Mouse (Mus musculus): ENCODE results near the gene Lysmd4.

DNA sequence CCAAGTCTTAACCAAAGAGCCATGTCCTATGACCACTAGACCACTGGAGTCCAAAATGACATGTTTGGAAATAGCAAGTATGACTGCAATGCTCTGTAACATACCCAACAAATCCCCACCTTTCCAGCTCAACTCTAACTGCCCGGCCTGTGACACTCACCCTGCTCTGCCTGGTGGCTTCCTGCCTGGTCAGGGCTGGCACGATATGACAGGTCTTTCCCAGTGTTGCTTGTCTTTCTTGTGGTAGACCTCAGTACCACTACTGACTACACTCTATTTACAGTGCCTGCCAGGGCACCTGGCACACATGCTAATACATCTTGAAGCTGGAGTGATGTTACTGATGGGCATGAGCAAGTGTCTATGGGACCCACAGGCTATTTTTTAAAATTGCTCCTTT is 15.4 kb downstream of the Lysmd4 start:
- TF ChIP-seq CTCF (IDR thresholded peaks at IDR 0.05; ENCODE audit: low read depth, low read length) (no peak), POLR2A (IDR thresholded peaks at IDR 0.05; ENCODE audit: extremely low read depth, insufficient read depth, low read length) (no peak)

Measured in liver, adult 2 months (tissue).